Comparison of ENCODE assay signal across 8 mouse cellular contexts in genomic region chr4:39697565-39697964, GRCm38 (mm10).
DNase-seq lines count a peak whose midpoint lies in the region; ATAC-seq lines count a peak whose summit lies in the region.

No protein-coding gene starts in this region.

- no peaks in the 10 kb centered on the region for H3K27me3 ChIP-seq in heart, embryonic 10.5 days (ENCODE audit: insufficient read depth, poor library complexity, severe bottlenecking)
- H3K27me3 ChIP-seq in forebrain, embryonic 11.5 days (ENCODE audit: control insufficient read depth, insufficient read depth, low read length): no peaks in the 10 kb centered on the region
- no peaks in the 10 kb centered on the region for H3K27me3 ChIP-seq in hindbrain, embryonic 14.5 days (ENCODE audit: control insufficient read depth, insufficient read depth, low read length)

- no peaks in the 10 kb centered on the region for H3K4me1 ChIP-seq in heart, embryonic 10.5 days
- no peaks in the 10 kb centered on the region for H3K4me1 ChIP-seq in forebrain, embryonic 11.5 days (replicated peaks; ENCODE audit: control insufficient read depth, insufficient read depth, low read length)
- H3K4me1 ChIP-seq in hindbrain, embryonic 14.5 days (replicated peaks; ENCODE audit: control insufficient read depth, insufficient read depth, low read length): no peaks in the 10 kb centered on the region

- no peak overlapping the region for H3K4me2 ChIP-seq in forebrain, embryonic 11.5 days (ENCODE audit: low read depth, low read length, severe bottlenecking)
- H3K4me2 ChIP-seq in hindbrain, embryonic 14.5 days (replicated peaks): no peak overlapping the region

- H3K9me3 ChIP-seq in heart, embryonic 10.5 days: no peaks in the 10 kb centered on the region
- no peaks in the 10 kb centered on the region for H3K9me3 ChIP-seq in forebrain, embryonic 11.5 days (ENCODE audit: control insufficient read depth, low read length)
- no peaks in the 10 kb centered on the region for H3K9me3 ChIP-seq in hindbrain, embryonic 14.5 days (ENCODE audit: control insufficient read depth, low read length)

- peak; percentile 53 to 80 for DNase-seq in heart, adult 18-20 months
- no peak for DNase-seq in heart, embryonic 10.5 days (ENCODE audit: low spot score)
- DNase-seq in adrenal gland, postnatal 25 days: peak; percentile 79
- peak; percentile 66 for DNase-seq in forebrain, embryonic 11.5 days (ENCODE audit: low spot score)
- DNase-seq in hindbrain, embryonic 14.5 days (ENCODE audit: low spot score): peak; percentile 76
- DNase-seq in left cerebral cortex, postnatal 25 days (ENCODE audit: low spot score in 2 of 2): peak; percentile 63 to 88
- peak; percentile 70 for DNase-seq in right cerebral cortex, adult 18-20 months
- DNase-seq in T-cell, adult 2 months (ENCODE audit: low spot score): no peak

- no peaks in the 10 kb centered on the region for H3K36me3 ChIP-seq in heart, embryonic 10.5 days
- H3K36me3 ChIP-seq in forebrain, embryonic 11.5 days (ENCODE audit: control insufficient read depth, insufficient read depth, low read length): no peaks in the 10 kb centered on the region
- no peaks in the 10 kb centered on the region for H3K36me3 ChIP-seq in hindbrain, embryonic 14.5 days (replicated peaks; ENCODE audit: control insufficient read depth, insufficient read depth)

- ATAC-seq in forebrain, embryonic 11.5 days (replicated peaks; ENCODE audit: low FRiP score): no peak
- no peak for ATAC-seq in hindbrain, embryonic 14.5 days (ENCODE audit: low FRiP score)

- WGBS in heart, embryonic 10.5 days: 39% methylated on average over 5 of the region's 5 CpGs
- WGBS in forebrain, embryonic 11.5 days: 33% methylated on average over 5 of the region's 5 CpGs
- WGBS in hindbrain, embryonic 14.5 days: 36% methylated on average over 5 of the region's 5 CpGs

- H3K9ac ChIP-seq in forebrain, embryonic 11.5 days (ENCODE audit: low read length): no peak overlapping the region
- no peak overlapping the region for H3K9ac ChIP-seq in hindbrain, embryonic 14.5 days

- intact Hi-C loops in left cerebral cortex, postnatal 25 days (cut with DNase I): loop anchor here (5.0 to 10.0 kb wide), 4 partner anchors 253 to 843 kb away; no protein-coding TSS in a partner anchor

- no peak overlapping the region for H3K27ac ChIP-seq in heart, embryonic 10.5 days
- no peak overlapping the region for H3K27ac ChIP-seq in forebrain, embryonic 11.5 days (ENCODE audit: low read depth, low read length)
- no peak overlapping the region for H3K27ac ChIP-seq in hindbrain, embryonic 14.5 days

- H3K4me3 ChIP-seq in heart, embryonic 10.5 days: no peak overlapping the region
- no peak overlapping the region for H3K4me3 ChIP-seq in forebrain, embryonic 11.5 days (ENCODE audit: low read depth, low read length)
- no peak overlapping the region for H3K4me3 ChIP-seq in hindbrain, embryonic 14.5 days (replicated peaks; ENCODE audit: low read length)

Comparison
In these comparisons a context has a peak if more than half of its experiments do, and no peak if none do; other contexts are left out.
1. DNase-seq: peak in heart, adult 18-20 months (2 of 2), adrenal gland, postnatal 25 days (single experiment), forebrain, embryonic 11.5 days (single experiment), hindbrain, embryonic 14.5 days (single experiment), left cerebral cortex, postnatal 25 days (2 of 2) and right cerebral cortex, adult 18-20 months (single experiment); none in heart, embryonic 10.5 days (single experiment) and T-cell, adult 2 months (single experiment).